Mouse (Mus musculus) small intestine, adult 2 months (tissue): ENCODE measurements around the gene Cdc20.

Experiments used
- CTCF ChIP-seq: fragments of 200-500 bp; IDR thresholded peaks from 2 replicates; pipeline ENCODE4 v1.5.1; 2012; ENCODE audit warnings: low read depth, mild to moderate bottlenecking, control low read depth, inconsistent platforms, low read length, moderate library complexity, mixed read lengths; ENCODE audit not compliant: insufficient replicate concordance, insufficient read length; ENCODE audit errors: extremely low read depth
- POLR2A ChIP-seq: fragments of 200-500 bp; IDR thresholded peaks from 2 replicates; pipeline ENCODE4 v1.6.1; 2012; ENCODE audit warnings: low read depth, mild to moderate bottlenecking, control low read depth, inconsistent platforms, low read length, moderate library complexity

GRCm38 (mm10) chr4:118401421-118401820 is 35.7 kb downstream of the Cdc20 start:
- TF ChIP-seq POLR2A (no peak), CTCF (no peak)
